Mouse (Mus musculus) midbrain, embryonic 15.5 days (tissue): ENCODE measurements around the gene Clta. TPM values are rescaled to one million over a fixed set of nuclear protein-coding genes. Genes with fewer than 3 reads are reported as not detected.
A peak's percentile ranks its signal among the peaks of the same experiment; 100 is the strongest.
"Not testable (repeated sequence)": the region's sequence is repeated elsewhere in the genome, so short reads cannot be mapped to it uniquely, and the experiment has no call there.

Experiments
- ATAC-seq: fragments of 200-750 bp; cut with Nextera tagmentation; replicated peaks from 2 replicates; pipeline ENCODE4 v1.8.0; 2017; ENCODE audit warnings: moderate TSS enrichment
- H3K27ac ChIP-seq: fragments of 300-500 bp; sonication (generic); 2 replicates; pipeline ENCODE4 v1.5.1; 2015; ENCODE audit warnings: mild to moderate bottlenecking, inconsistent platforms
- H3K27me3 ChIP-seq: fragments of 300-500 bp; sonication (generic); replicated peaks from 2 replicates; pipeline ENCODE4 v1.6.1; 2015; ENCODE audit warnings: inconsistent platforms
- H3K36me3 ChIP-seq: fragments of 300-500 bp; sonication (generic); replicated peaks from 2 replicates; pipeline ENCODE4 v1.6.1; 2015; ENCODE audit warnings: inconsistent platforms
- H3K4me1 ChIP-seq: fragments of 300-500 bp; sonication (generic); 2 replicates; pipeline ENCODE4 v1.6.1; 2015; ENCODE audit warnings: inconsistent platforms
- H3K4me2 ChIP-seq: fragments of 300-500 bp; sonication (generic); 2 replicates; pipeline ENCODE4 v1.6.1; 2015; ENCODE audit warnings: inconsistent platforms, mild to moderate bottlenecking, moderate library complexity
- H3K4me3 ChIP-seq: fragments of 300-500 bp; sonication (generic); 2 replicates; pipeline ENCODE4 v1.5.1; 2015; ENCODE audit warnings: mild to moderate bottlenecking, inconsistent platforms
- H3K9ac ChIP-seq: fragments of 300-500 bp; sonication (generic); 2 replicates; pipeline ENCODE4 v1.6.1; 2015; ENCODE audit warnings: mild to moderate bottlenecking, inconsistent platforms
- H3K9me3 ChIP-seq: fragments of 300-500 bp; sonication (generic); 2 replicates; pipeline ENCODE4 v1.6.1; 2016; ENCODE audit warnings: inconsistent platforms
- WGBS: fragments of 180-500 bp; shearing (Covaris S2); methylation state at CpG from one replicate; pipeline ENCODE4 v1.1.7; 2015; ENCODE audit warnings: mixed read lengths; 5-methylcytosine and 5-hydroxymethylcytosine counted together
- polyA plus RNA-seq: library from polyadenylated mRNA; unstranded; fragments of >200 nt; fragmentation: Nextera tagmentation; extraction: Ambion mirVana; gene quantifications from 2 replicates; pipeline ENCODE4 v1.2.1, GENCODE M21; 2015

The Clta gene
- polyA plus RNA-seq, 1 experiment from 2014 or later = 334 TPM

DNA sequence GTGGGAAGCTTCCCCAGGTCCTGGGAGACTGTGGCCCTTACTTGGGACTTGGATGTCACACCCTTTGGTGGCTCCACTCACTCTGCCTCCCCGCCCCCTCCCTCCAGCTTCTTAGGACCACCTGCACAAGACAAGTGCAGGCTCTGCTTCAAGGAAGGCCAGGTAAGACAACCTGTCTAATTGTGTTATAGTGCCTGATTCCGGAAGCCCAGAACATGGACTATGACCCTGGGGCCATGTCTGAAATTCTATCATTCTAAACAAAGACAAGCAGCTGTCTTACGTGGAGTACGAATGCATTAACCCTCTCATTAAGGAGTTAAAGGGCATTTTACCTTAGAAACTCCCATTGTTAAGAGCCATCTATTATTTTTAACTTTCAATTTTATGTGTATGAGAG lies 36.5 kb downstream of the Clta start:
- Histone ChIP-seq H3K27me3 (peaks cover 45% of the 10 kb centered on the region), H3K36me3 (peaks cover 48% of the 10 kb centered on the region), H3K9ac (no peak overlapping the region), H3K4me3 (no peak overlapping the region), H3K27ac (no peak overlapping the region), H3K4me2 (no peak overlapping the region), H3K9me3 (no peaks in the 10 kb centered on the region), H3K4me1 (no peaks in the 10 kb centered on the region)
- ATAC-seq = no peak
- WGBS = 95% methylated on average over 4 of the region's 4 CpGs

DNA sequence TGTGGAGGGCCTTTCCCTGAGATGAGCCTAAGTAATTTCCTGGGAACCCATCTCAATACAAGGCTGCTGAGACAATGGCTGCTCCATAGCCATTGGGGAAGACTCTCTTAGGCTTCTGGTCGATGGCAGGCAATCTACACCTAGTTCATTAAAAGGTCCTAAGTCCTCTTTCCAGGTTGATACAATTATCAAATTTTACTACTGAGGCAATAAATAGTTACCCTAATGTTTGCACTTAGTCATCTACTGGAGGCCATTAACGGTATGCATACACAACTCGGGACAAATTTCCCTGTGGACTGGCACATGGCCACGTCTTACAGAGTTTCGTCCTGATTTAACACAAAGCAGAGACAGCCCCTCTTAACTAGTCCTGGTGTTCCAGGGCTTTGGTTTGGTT lies 38.2 kb downstream of the Clta start:
- H3K36me3 ChIP-seq = peaks cover 46% of the 10 kb centered on the region
- 92% methylated on average over 5 of the region's 5 CpGs for WGBS
- H3K9ac ChIP-seq = no peak overlapping the region
- H3K4me1 ChIP-seq = no peaks in the 10 kb centered on the region
- no peak overlapping the region for H3K27ac ChIP-seq
- peaks cover 31% of the 10 kb centered on the region for H3K27me3 ChIP-seq
- no peak for ATAC-seq
- no peaks in the 10 kb centered on the region for H3K9me3 ChIP-seq
- H3K4me3 ChIP-seq = no peak overlapping the region
- no peak overlapping the region for H3K4me2 ChIP-seq

DNA sequence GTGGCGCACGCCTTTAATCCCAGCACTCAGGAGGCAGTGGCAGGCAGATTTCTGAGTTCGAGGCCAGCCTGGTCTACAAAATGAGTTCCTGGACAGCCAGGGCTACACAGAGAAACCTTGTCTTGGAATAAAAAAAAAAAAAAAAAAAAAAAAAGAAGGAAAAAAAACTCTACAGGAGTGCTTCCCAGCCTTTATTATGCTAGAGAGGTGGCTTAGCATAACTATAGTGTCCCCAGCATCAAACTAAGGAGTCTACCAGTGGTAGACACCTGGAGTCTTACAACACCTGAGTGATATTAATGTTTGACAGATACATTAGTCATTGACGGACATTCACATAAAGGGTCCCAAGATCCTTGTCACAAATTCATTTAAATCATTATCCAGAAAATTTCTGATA lies 38.9 kb downstream of the Clta start:
- not testable (repeated sequence) for H3K4me2 ChIP-seq, H3K27ac ChIP-seq, H3K4me1 ChIP-seq, H3K9ac ChIP-seq, H3K4me3 ChIP-seq, ATAC-seq, H3K9me3 ChIP-seq
- H3K36me3 ChIP-seq = peaks cover 45% of the 10 kb centered on the region
- peaks cover 31% of the 10 kb centered on the region for H3K27me3 ChIP-seq
- 96% methylated on average over 4 of the region's 4 CpGs for WGBS

GRCm38 (mm10) chr4:44044685-44045356 lies 40.6 kb downstream of the Clta start:
- Histone ChIP-seq H3K4me2 (no peak overlapping the region), H3K27me3 (peaks cover 17% of the 10 kb centered on the region), H3K9ac (no peak overlapping the region), H3K36me3 (peaks cover 44% of the 10 kb centered on the region), H3K4me1 (no peaks in the 10 kb centered on the region), H3K4me3 (no peak overlapping the region), H3K27ac (no peak overlapping the region), H3K9me3 (no peaks in the 10 kb centered on the region)
- no peak for ATAC-seq
- 92% methylated on average over 5 of the region's 5 CpGs for WGBS

- peaks cover 7% of the 10 kb centered on the region for H3K27me3 ChIP-seq
- H3K9ac ChIP-seq = no peak overlapping the region
- H3K27ac ChIP-seq = no peak overlapping the region
- no peak overlapping the region for H3K4me2 ChIP-seq
- H3K4me3 ChIP-seq = no peak overlapping the region
- H3K4me1 ChIP-seq = no peaks in the 10 kb centered on the region
- no peaks in the 10 kb centered on the region for H3K9me3 ChIP-seq
- WGBS = 86% methylated on average over 5 of the region's 5 CpGs
- peaks cover 37% of the 10 kb centered on the region for H3K36me3 ChIP-seq
- ATAC-seq = no peak
These were observed 41.8 kb downstream of the Clta start for GRCm38 (mm10) chr4:44046066-44046465.

GRCm38 (mm10) chr4:44049812-44050211 lies 45.6 kb downstream of the Clta start:
- ATAC-seq = no peak
- no peak overlapping the region for H3K9ac ChIP-seq
- 83% methylated on average over 5 of the region's 5 CpGs for WGBS
- no peaks in the 10 kb centered on the region for H3K9me3 ChIP-seq
- 0 out of 2 replicates have a peak, but pooled peaks cover 17% of the 10 kb centered on the region for H3K36me3 ChIP-seq
- H3K4me1 ChIP-seq = no peaks in the 10 kb centered on the region
- no peak overlapping the region for H3K4me3 ChIP-seq
- no peak overlapping the region for H3K27ac ChIP-seq
- no peak overlapping the region for H3K4me2 ChIP-seq
- no peaks in the 10 kb centered on the region for H3K27me3 ChIP-seq

- no peaks in the 10 kb centered on the region for H3K4me1 ChIP-seq
- no peak overlapping the region for H3K27ac ChIP-seq
- H3K36me3 ChIP-seq = 0 out of 2 replicates have a peak, but pooled peaks cover 5% of the 10 kb centered on the region
- no peak overlapping the region for H3K9ac ChIP-seq
- no peak overlapping the region for H3K4me3 ChIP-seq
- WGBS = 89% methylated on average over 13 of the region's 13 CpGs
- no peaks in the 10 kb centered on the region for H3K27me3 ChIP-seq
- no peaks in the 10 kb centered on the region for H3K9me3 ChIP-seq
- no peak overlapping the region for H3K4me2 ChIP-seq
- ATAC-seq = no peak
These were observed 55.4 kb downstream of the Clta start for GRCm38 (mm10) chr4:44059674-44060073.

DNA sequence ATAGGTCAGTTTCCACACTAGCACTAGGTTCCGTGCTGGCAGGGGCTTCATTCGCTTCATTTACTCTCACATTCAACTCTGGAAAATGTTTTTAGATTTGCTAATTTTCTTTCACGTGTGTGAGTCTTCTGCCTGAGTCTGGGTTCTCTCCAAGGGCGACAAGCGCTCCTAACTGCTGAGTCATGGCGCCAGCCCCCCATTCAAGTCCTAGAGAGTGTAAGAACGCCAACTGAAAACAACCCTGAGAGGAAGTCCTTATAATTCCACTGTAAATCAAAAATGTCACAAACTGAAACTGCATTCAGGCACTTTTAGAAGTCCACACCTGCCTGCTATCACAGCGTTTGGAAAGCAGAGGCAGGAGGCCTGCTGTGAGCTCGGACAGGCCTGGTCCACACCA lies 57.8 kb downstream of the Clta start:
- Histone ChIP-seq H3K4me1 (peaks cover 3% of the 10 kb centered on the region; the same call in 1 of the 2 replicates), H3K9ac (no peak overlapping the region), H3K9me3 (no peaks in the 10 kb centered on the region), H3K4me3 (no peak overlapping the region), H3K27me3 (no peaks in the 10 kb centered on the region), H3K36me3 (0 out of 2 replicates have a peak, but pooled peaks cover 5% of the 10 kb centered on the region), H3K4me2 (no peak overlapping the region), H3K27ac (no peak overlapping the region)
- ATAC-seq = no peak
- WGBS = 74% methylated on average over 9 of the region's 9 CpGs

GRCm38 (mm10) chr4:44062816-44063215 lies 58.6 kb downstream of the Clta start:
- no peak for ATAC-seq
- no peak overlapping the region for H3K27ac ChIP-seq
- no peak overlapping the region for H3K9ac ChIP-seq
- H3K4me3 ChIP-seq = no peak overlapping the region
- H3K9me3 ChIP-seq = no peaks in the 10 kb centered on the region
- H3K4me1 ChIP-seq = peaks cover 3% of the 10 kb centered on the region; the same call in 1 of the 2 replicates
- no peaks in the 10 kb centered on the region for H3K27me3 ChIP-seq
- no peak overlapping the region for H3K4me2 ChIP-seq
- 0 out of 2 replicates have a peak, but pooled peaks cover 5% of the 10 kb centered on the region for H3K36me3 ChIP-seq
- 89% methylated on average over 14 of the region's 14 CpGs for WGBS

- Histone ChIP-seq H3K4me1 (peaks cover 5% of the 10 kb centered on the region; the same call in 1 of the 2 replicates), H3K4me3 (no peak overlapping the region), H3K4me2 (no peak overlapping the region; the same call in 1 of the 2 replicates), H3K36me3 (no peaks in the 10 kb centered on the region), H3K9me3 (no peaks in the 10 kb centered on the region), H3K9ac (no peak overlapping the region), H3K27ac (no peak overlapping the region), H3K27me3 (no peaks in the 10 kb centered on the region)
- 0 out of 2 replicates have a peak, but pooled peaks have one; percentile 56 for ATAC-seq
- WGBS = 41% methylated on average over 16 of the region's 16 CpGs
These were observed 61.2 kb downstream of the Clta start for GRCm38 (mm10) chr4:44065355-44066025.

- Histone ChIP-seq H3K4me2 (no peak overlapping the region), H3K9me3 (no peaks in the 10 kb centered on the region), H3K4me3 (no peak overlapping the region), H3K9ac (no peak overlapping the region), H3K36me3 (no peaks in the 10 kb centered on the region), H3K27ac (no peak overlapping the region), H3K27me3 (no peaks in the 10 kb centered on the region), H3K4me1 (peaks cover 18% of the 10 kb centered on the region)
- no peak for ATAC-seq
- WGBS = 91% methylated on average over 6 of the region's 6 CpGs
These were observed 62.6 kb downstream of the Clta start for GRCm38 (mm10) chr4:44066891-44067290.

DNA sequence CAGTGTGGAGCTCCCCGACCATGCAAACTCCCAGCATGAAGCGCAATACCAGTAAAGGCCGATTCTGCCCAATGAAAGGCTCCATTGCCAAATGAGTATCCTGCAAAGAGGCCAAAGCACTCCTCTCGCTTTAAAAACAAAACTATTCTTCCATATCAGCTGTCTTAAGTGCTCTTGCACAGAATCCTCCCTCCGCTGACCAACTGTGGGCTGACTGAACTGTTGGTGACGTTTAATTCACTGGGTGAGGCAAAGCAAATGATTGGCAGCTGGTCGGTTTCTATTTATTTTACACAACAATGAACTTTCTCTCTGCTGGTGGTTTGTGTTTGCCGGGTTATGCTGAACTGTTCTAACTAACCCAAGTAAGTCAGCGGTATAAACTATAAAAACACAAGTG lies 64.5 kb downstream of the Clta start:
- Histone ChIP-seq H3K9ac (no peak overlapping the region), H3K36me3 (no peaks in the 10 kb centered on the region), H3K27ac (no peak overlapping the region), H3K4me2 (no peak overlapping the region), H3K4me1 (peaks cover 21% of the 10 kb centered on the region), H3K4me3 (no peak overlapping the region), H3K9me3 (no peaks in the 10 kb centered on the region), H3K27me3 (no peaks in the 10 kb centered on the region)
- no peak for ATAC-seq
- WGBS = 24% methylated on average over 9 of the region's 9 CpGs

GRCm38 (mm10) chr4:44069411-44069810 lies 65.2 kb downstream of the Clta start:
- H3K27me3 ChIP-seq = no peaks in the 10 kb centered on the region
- no peak overlapping the region for H3K4me2 ChIP-seq
- H3K9ac ChIP-seq = no peak overlapping the region
- peaks cover 21% of the 10 kb centered on the region for H3K4me1 ChIP-seq
- 92% methylated on average over 4 of the region's 4 CpGs for WGBS
- H3K36me3 ChIP-seq = no peaks in the 10 kb centered on the region
- H3K9me3 ChIP-seq = no peaks in the 10 kb centered on the region
- ATAC-seq = no peak
- H3K27ac ChIP-seq = no peak overlapping the region
- H3K4me3 ChIP-seq = no peak overlapping the region
